Mouse (Mus musculus) heart, postnatal 4 days (tissue): ENCODE measurements around the gene Gm20489. TPM values are rescaled to one million over a fixed set of nuclear protein-coding genes. Genes with fewer than 3 reads are reported as not detected.

ENCODE experiments used
- DNase-seq: peaks from one replicate; pipeline ENCODE4 v3.0.0; 2021
- total RNA-seq, 2 experiments: library from RNA; stranded (reverse); gene quantifications; 2 replicates each; pipeline ENCODE4 v1.2.3; 2021

Gm20489 gene
- total RNA-seq, 2 experiments from 2014 or later = not detected

DNA sequence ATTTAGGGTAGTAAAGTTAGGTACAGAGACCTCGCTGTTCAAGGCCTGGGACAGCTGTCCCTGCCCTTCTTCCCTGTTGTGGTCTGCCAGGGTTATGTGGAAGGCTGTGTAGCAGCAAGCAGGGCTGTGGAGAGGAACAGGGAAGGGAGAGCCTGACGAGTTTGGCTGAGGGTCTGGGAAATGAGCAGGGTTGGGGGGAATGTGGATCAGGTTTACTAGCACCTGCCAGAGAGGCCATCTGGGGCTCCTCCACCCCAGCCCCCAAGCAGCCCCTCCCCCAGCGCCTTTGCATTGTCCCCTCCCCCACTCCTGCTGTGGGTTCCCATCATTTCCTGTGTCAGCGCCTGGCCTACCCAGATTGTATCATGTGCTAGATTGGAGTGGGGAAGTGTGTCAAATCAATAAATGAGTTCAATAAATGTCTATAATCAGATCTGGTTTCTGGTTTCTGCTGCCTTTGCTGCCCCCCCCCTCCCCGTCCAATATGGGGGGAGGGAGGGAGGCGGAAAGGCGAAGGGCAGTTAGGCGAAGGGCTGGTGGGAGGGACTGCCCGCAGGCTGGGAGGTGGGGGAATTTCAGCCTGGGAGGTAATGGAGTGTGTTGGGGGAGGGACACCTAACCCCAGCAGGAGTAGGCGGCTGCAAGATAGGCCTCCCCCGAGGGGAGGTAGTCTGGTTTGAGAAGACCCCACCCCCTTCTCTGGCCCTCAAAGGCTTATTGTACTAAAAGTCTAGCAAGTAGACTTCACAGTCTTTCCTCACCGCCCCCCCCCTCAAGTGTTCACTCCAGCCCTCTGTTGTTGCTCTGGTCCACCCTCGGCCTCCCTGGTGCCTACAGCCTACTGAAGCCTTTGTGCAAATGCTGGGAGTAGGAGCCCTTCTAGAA, 8.1 kb downstream of the Gm20489 start:
- DNase-seq = no peak

DNA sequence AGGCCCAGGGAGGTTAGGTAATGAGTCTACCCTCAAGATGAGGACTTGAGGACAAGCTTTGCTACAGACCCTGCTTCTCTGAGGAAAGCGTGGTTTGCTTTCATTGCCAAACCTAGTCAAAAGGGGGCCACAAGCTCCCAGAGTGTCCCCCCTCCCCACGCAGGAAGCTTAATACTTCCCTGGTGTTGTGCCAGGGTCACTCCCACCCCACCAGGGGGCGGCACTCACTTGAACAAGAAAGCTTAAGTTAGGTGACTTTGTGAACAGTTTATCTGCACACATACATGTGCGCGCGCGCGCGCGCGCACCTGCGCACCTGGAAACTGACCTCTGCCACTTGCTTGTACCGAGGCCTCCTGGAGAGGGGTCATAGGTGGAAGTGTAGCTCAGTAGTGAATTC, 12.2 kb downstream of the Gm20489 start:
- peak; percentile 28 for DNase-seq

- peak; percentile 16 for DNase-seq
Observed at GRCm38 (mm10) chrX:101254740-101255139, 14.1 kb downstream of the Gm20489 start.

DNA sequence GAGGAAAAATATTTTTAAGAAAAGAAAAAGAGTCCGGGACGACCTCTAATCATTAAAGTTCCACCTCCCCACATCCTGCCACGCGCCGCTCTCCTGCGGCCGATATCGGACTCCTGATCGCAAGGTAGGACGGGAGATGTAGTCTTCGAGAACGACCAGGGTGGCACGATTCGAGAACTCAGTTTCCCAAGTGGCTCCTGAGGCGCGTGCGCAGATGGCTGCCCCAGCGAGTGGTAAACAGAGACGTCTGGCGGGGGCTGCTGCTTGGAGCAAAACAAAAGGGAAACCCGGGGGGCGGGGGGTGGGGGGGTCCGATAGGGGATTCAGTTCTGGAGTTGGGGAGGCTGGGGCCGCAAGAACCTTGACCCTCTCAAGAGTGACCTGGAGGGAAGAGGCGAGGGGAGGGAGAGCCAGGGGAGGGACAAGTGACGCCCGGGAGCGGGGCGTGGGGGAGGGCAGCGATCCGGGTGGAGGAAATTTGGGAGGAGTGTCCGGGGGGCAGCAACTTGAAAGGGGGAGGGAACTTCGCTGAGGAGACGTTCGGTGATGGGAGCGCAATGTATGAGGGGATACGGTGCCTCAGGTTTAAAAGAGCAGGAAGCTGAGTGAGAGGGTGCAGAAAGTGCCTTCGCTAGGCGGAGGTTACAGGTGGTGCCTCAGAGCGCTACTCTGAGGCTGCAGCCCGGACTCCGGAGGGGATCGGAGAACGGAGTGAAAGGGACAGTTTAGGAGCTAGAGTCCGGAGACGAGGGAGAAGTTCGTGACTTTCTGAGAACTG, 14.7 kb downstream of the Gm20489 start, which contains the start of gene Foxo4:
TSS of gene Foxo4 (plus strand) at position 577 of the 778 bp plus-strand sequence.
- DNase-seq = peak; percentile 87

DNA sequence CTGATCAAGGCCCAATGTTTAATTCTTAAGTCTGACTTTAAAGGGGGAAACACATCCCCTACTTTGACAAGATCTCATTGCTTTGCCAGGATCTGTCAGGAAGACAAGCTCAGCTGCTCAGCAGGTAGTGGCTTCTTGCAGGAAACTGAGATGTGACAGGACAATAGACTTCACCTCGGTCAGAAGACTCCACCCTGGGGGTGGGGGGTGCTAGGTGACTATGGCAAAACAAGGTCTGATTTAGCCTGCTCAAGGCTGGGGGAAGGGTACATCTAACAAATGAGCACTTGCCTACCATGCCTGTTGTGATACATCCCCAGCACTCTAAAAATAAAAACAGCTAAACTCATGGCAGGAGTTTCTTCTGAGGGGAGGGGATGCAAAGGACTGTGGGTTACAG, 23.8 kb downstream of the Gm20489 start:
- no peak for DNase-seq

GRCm38 (mm10) chrX:101222796-101223162, 46.0 kb downstream of the Gm20489 start:
- no peak for DNase-seq

DNA sequence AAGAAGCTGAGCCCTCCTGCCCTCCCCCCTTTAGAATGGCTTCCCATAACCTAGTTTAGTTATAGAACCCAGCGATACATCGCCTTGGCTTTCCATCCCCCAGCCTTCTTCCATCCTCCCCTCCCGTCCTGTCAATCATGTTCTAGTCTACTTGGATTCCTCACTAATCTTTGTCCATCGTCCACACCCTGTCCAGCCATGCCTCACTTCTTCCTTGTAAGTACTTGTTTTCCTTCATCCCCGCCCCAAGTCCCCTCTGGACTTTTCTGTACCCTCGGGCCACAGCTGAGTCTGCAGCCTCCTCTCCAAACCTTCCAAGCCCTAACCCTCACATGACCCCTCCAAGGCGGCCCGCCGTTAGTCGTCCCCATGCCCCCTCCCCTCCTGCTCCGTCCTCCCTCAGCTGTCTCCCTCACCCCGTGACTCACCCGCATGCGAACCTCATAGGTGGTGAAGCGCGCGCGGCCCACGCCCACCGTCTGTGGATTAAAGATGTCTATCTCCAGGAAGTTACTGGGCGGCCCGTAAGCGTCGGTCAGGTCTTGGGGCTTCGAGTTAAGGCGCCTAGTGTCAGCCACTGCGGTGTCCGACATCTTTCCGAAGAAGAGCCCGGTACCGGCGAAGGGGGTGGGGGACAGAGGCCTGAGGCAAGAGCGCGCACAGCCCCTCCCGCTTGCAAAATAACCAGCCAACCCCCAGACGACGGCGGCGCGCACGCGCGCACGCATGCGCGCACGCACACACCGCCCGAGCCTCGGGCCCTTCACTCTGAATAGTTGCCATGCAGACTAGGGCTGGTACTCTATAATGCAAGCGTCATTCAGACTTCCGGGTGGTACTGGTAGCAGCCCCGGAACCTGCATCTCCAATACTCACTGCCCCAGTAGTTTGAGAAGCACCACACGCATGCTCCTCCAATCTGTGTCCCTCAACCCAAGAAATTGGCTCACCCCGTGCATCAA, 46.7 kb downstream of the Gm20489 start, which contains the start of gene Snx12:
TSS of gene Snx12 (minus strand) at position 730 of the 962 bp plus-strand sequence.
- DNase-seq = peak; percentile 89

Other genes with a start within 250 kb of the Gm20489 start
- gene Tex11, start 209.4 kb downstream of the Gm20489 start, total RNA-seq = under 1 TPM; 0.32 to 0.93 TPM
- gene Slc7a3, start 183.0 kb downstream of the Gm20489 start, total RNA-seq = not detected
- gene Snx12, start 46.5 kb downstream of the Gm20489 start, total RNA-seq = 10 to 100 TPM; 59.2 to 62.9 TPM
- 10 to 100 TPM; 23.2 to 26.7 TPM for gene Foxo4, start 14.5 kb downstream of the Gm20489 start, total RNA-seq
- 1 to 10 TPM in 1 of 2 experiments, under 1 TPM in 1; 0.76 to 1.1 TPM for gene Gm614, start 5.0 kb downstream of the Gm20489 start, total RNA-seq
- 10 to 100 TPM; 12.5 to 17.3 TPM for gene Il2rg, start 768 bp downstream of the Gm20489 start, total RNA-seq
- gene Med12, start 5.0 kb upstream of the Gm20489 start, total RNA-seq = 10 to 100 TPM; 27.3 to 28.0 TPM
- gene Nlgn3, start 30.1 kb upstream of the Gm20489 start, total RNA-seq = 1 to 10 TPM; 1.6 to 2.7 TPM
- not detected for gene Gjb1, start 107.4 kb upstream of the Gm20489 start, total RNA-seq
- gene Zmym3, start 151.8 kb upstream of the Gm20489 start, total RNA-seq = 10 to 100 TPM; 39.4 to 40.3 TPM
- 100 to 1,000 TPM; 177 to 191 TPM for gene Nono, start 160.3 kb upstream of the Gm20489 start, total RNA-seq
- 100 to 1,000 TPM; 157 to 185 TPM for gene Itgb1bp2, start 180.1 kb upstream of the Gm20489 start, total RNA-seq